Mouse (Mus musculus) right cerebral cortex, postnatal 25 days (tissue): Measurements from ENCODE around the gene Sccpdh.
"Not testable (repeated sequence)": the region's sequence is repeated elsewhere in the genome, so short reads cannot be mapped to it uniquely, and the experiment has no call there.

ENCODE experiments used
- DNase-seq: peaks from one replicate; pipeline ENCODE4 v3.0.0; 2022

The Sccpdh gene

DNA sequence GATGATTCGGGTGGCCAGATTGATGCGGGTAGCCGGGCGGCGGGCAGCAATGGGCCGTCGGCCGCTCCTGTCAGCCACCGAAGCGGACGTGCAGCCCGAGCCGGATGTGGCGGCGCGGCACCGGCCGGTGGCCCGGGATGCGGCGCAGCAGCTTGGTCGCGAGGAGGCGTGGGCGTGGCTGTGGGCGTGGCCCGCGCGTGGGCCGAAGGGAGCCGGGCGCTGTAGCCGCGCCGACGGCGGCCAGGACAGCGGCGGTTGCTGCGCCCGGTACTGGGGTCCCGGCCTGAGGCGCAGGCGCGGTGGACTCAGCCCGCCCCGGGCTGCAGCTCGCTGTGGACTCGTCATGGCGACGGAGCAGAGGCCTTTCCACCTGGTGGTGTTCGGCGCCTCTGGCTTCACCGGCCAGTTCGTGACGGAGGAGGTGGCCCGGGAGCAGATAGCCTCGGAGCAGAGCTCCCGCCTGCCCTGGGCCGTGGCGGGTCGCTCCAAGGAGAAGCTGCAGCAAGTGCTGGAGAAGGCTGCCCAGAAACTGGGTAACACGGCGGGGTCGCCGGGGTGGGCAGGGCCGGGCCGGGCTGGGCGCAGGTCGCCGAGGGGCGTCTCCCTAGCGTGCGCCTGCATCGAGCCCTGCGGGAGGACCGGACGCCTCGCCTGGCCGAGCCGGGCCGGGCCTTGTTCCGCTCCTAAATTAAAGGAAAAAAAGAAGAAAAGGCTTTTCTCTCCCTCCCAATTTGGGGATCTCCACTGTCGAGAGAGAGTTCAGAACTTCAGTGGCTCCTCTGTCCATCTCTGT lies at the start of gene Sccpdh:
Gene Sccpdh (plus strand): TSS at position 198 of the 793 bp plus-strand sequence.
- DNase-seq, result peak; percentile 85

DNA sequence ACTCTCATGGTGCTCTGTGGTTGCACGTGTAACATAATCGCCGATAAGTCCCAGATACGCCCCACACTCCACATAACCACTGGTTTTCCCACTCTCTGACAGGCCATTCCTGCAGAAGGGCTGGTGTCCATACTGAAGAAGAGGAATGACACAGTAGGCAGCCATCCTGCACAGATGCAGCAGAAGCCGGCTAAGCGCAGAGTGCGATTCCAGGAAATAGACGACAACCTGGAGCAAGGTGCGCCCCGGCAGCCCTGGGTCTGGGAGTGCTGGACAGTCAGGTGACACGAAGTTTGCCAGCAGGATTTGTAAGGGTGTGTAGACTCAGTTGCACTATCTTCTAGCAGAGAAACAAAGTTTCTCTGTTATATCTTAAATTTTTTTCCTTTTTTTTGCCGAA lies 45.3 kb upstream of the Sccpdh start:
- no peak for DNase-seq

DNA sequence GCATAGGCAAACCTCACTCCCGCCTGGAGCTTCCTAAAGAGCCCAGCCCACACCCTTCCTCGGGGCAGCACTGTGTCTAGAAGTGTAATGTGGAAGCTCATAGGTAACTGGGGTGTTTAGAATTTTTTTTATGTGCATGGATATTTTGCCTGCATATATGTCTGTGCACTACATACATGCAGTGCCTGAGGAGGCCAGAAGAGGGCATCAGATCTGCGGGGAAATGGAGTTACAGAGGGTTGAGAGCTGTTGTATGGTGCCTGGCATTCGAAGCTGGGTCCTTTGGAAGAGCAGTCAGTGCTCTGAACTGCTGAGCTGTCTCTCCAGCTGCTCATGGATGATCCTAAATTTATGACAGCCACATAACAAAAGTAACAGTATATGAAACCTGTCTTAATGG lies 44.4 kb upstream of the Sccpdh start:
- no peak for DNase-seq

DNA sequence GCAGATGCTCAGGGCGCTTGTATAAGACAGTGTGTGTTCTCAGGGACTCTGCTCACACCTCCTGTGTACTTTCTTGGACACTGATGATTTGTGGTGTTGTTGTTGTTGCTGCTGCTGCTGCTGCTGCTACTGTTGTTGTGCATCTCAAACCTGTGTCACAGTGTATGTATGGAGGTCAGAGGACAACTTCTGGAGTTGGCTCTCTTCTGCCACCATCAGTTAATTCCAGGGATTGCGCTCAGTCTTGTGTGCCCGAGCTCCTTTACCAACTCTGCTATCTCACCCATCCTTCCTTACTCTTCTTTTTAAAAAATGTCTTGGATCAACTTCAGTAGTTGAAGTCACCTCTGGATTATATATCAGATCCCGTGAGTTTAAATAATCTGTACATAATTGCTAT lies 43.7 kb upstream of the Sccpdh start:
- DNase-seq, result no peak

DNA sequence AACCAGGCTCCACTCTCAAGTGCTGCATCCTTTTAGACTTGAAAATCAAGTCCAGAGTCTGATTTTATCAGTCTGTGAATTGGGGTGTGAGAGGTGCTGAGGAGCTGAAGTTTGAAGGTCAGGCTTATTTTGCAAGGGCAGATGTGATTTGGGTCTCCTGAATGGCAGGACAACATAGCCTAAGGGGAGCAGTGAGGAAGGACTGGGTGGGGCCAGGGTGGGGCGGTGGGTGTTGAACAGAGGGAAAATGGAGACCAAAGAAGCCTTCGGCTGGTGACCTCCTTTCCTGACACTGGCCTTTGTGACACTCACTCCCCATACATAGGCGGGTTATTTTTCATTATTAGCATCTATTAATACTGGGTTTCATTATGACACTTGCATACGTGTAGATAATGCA lies 40.2 kb upstream of the Sccpdh start:
- no peak for DNase-seq

DNA sequence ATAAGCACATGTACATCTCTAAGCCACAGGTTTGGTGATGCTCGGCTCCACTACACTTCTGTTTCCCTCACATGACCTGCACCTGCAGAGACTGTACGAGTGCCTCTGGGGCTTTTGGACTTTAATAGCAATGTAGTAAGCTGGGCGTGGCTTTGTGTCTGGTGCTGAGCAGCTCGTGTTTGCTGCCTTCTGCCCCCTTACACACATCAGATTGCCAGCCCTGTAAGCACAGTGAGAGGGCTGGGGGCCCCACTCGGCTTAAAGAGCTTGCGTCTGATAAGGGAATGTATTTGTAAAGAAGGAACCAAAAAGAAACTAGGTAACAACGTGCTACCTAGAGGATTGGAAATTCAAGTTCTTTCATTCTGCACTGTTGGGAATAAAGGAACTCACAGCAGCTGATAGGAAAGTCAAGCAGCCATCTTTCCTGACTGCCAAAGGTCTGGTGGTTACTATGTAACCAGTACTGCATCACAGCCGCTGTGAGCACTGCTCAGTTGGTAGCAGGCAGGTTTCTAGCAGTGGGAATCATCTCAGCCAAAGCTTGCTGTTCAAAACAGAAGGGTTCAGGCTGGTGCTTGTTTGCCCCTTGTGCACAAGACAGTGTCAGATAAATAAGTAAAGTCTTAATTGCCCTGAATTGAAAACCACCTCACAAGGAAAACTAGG lies 39.4 kb upstream of the Sccpdh start:
- no peak for DNase-seq

DNA sequence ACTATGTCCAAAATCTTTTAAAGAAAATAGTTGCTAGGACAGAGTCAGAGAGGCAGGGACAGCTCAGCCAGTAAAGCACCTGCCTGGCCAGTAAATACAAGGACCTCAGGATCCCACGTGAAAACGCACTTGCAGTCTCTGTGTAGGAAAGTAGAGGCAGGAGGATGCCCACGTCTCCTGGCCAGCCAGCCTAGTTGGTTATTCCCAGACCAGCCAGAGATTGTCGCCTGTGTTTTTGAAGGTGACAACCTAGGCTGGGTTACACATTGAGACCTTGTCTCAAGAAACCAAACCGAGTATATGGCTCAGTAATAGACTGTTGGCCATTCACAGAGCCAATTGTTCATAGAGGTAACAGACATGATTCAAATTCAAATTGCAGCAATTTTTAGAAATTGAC lies 38.7 kb upstream of the Sccpdh start:
- DNase-seq, result no peak

DNA sequence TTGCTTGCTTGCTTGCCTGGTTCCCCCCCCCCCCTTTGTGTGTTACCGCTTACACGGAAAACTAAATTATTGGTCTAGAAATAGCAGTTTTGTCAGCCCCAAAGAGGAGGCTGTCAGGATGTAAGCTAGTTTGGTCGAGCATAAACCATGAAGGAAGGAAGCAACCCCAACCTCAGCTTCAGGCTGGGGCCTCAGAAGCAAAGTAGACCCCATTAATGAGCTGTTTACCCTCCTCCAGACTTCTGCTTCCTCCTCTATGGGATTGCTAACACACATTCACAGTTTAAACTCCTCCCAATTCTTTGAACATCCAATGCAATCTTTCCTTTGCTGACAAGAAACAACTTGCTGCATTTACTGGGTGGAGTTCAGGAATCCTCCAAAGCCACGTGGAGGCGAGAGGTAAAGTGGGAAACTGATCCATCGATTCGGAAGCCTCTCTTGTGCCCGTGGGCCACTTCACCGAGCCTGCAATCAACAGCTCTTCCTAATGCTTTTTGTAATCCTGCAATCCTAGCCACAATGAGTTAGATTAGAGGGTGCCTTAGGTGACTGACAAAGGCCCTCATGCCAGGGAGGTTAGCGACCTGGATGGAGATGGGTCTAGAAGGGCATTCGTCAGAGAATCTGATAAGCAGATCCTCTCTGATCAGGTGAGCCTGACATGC lies 35.1 kb upstream of the Sccpdh start:
- no peak for DNase-seq

DNA sequence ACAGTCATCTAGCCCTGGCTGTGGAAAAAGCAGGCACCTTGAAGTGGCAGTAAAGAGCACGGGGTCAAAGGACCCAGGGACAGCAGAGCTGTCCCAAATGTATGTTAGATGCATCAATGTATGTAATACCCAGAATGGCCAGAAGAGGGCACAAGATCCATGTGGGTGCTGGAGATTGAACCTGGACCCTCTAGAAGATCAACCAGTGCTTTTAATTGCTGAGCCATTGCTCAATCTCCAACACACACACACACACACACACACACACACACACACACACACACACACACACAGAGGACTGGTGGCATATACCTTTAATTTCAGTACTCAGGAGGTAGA lies 34.6 kb upstream of the Sccpdh start:
- DNase-seq, result no peak

DNA sequence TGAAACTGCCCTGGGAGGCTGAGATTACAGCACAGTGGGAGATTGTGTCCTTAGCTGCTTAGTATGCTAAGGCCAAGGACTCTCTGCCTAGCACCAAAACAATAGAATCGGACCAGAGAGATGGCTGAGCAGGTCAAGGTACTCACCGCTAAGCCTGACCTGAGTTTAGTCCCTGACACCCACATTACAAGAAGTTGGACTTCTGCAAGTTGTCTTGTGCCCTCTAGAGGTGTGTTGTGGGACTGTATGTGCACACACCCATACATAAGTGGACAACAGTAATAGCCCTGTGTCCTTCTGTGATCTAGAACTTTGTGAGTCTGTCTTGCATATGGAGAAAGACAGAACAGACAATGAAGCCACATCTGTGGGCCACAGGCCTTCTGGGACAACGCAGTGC lies 33.9 kb upstream of the Sccpdh start:
- no peak for DNase-seq

DNA sequence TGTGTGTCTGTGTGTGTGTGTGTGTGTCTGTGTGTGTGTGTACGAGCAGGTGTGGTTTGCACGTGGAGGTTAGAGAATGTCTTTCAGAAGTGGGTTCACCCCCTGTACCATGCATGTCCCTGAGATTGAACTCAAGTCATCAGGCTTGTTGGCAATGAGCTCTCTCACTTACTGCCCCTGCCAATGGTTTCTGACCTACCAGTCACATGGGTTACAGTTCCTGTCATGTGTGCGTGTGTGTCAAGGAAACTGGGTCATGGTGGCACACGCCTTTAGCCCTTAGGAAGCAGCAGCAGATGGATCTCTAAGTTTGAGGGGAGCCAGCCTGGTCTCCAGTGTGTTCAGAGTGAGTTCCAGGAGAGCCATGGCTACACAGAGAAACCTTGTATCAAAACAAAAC lies 25.3 kb upstream of the Sccpdh start:
- DNase-seq, result no peak

DNA sequence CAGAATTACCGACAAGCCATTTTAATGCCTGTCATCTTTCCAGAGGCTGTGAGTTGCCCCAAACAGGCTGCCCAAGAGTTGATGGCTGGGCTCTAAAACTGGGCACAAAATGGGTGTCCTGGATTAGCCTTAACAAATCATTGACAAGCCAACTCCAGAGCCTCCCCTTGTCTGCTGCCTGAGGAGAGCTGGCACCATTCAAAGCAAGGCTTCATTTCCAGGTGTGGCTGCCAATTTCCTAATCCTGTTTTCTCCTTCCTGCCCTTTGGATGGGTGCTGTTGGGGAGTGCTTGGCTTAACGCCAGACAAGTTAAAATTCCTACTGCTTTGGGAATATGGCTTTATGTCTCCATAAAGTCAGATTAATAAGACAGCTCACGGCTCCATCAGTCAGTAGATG lies 23.9 kb upstream of the Sccpdh start:
- no peak for DNase-seq

DNA sequence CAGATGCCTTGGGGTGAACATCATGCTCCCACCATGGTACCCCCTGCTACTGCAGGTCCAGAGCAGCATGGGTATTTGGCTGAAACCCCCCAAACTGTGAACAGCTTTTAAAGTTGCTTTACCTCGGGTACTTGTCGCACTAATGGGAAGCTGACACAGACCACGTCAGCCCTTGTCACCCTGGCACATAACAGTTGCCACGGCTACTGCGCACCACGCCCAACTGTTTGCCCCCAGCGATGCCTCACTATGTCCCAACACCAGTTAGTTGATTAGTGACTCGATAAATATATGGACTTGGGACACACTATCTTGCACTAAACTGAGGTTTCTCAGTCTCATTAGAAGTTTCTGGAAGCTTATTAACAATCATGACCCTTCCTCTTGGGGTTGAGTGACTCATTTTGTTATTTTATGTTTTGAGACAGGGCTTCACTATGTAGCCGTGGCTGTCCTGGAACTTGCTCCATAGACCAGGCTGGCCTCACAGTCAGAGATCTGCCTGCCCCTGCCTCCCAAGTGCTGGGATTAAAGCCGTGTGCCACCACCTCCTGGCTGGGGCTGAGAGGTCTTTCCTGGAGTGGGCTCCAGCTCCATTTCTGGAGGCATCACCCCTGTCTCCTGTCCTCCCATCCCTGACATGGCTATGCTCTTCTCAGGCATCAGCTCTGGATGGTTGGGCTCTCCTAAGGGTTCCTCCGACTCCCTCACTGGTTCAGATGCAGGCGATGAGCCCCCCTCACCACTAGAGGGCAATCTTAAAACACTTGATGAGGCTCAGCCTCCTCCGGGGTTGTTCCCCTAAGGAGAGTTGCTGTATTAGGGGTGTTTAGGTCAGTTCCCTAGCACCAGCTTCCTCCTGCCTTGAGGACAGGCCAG lies 22.7 kb upstream of the Sccpdh start:
- peak; percentile 77 for DNase-seq

DNA sequence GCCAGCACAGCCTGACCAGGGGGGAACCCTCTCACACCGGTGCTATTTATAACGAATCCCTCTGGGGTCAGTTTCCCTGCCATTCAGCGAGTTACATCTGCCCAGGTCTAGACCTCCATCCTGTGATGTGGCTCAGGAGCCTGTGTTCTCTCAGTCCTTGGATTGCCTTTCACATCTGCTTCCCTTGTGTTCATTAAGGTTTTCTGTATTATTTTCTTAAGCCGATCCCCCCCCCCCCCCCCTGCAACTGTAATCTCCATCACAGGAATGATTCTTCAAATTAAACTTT lies 22.1 kb upstream of the Sccpdh start:
- DNase-seq, result no peak

DNA sequence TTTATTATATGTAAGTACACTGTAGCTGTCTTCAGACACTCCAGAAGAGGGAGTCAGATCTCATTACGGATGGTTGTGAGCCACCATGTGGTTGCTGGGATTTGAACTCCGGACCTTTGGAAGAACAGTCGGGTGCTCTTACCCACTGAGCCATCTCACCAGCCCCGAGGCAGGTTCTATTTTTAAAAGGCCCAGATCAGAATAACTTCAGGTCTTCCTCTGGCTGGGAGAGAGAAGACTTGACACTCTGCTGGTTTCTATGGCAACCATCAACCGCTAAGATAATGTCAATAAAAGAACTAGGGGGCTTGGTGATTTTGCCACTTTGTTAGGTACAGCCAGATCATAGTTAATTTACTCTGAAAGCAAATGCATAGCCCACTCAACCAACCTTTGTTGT lies 19.3 kb upstream of the Sccpdh start:
- DNase-seq, result not testable (repeated sequence)

DNA sequence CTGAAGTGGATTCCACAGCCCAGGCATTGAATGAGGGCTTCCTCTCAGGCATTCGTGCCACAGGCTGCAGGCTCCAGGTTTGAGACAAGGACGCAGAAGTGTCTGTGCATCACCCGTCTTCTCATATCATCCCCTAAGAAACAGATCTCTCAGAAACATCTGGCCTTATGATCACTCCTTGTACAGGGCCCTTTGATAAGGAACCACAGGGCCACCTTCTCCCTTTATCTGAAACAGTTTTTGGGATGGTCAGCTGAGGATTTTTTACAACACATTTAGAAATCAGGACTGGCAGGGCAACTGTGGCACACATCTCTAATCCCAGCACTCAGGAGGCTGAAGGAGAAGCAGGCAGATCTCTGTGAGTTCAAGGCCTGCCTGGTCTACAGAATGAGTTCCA lies 18.7 kb upstream of the Sccpdh start:
- no peak for DNase-seq

DNA sequence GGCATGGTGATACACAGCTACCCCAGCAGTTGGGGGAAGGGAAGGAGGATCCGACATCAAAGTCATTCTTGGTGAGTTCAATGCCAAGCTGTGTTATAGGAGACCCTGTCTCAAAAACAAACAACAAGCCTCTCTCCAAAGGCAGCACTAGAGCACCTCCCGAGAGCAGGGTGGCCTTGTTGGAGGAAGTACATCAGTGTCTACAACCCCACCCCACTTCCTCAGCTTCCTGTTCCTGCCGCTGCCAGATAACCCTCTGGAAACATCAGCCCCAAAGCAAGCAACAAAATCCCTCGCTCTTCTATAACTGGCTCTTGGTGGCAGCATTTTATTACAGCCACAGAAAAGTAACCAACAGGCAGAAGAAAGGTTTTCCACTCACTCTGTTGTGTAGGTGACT lies 17.7 kb upstream of the Sccpdh start:
- no peak for DNase-seq

DNA sequence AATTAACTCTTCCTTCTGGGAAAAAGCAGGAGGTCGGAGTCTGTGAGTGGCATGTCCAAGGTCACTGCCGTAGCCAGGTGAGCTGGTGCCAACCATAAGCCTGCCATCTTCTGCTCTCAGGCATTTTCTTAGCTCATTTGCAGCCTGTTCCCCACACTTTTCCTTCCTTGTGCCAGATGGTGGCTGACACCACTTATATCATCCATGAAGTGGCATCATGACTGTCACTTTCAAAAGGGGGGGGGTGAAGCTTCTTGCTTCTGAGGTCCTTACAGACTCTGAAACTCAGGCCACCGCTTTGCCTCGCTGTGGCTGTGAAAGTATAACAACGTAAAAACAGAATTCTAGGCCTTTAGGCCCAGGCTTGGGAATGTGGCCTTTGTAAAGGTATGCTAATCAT lies 16.8 kb upstream of the Sccpdh start:
- DNase-seq, result no peak

DNA sequence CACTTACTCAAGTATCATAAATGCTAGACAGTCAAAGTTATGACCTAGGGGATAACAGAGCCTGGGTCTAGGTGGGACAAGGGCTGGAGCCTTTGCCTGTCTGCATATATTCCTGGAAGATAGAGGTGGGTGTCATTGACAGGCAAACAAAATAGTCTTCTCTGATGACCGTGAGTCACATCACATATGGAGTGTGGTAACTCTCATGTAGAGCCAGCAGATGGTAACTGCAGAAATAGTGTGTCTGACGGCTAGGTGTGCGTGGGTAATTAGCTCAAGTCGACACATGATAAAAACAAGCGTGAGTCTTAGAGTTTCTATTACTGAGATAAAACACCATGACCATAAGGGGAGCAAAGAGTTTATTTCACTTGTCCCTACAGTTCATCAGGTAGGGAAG lies 4.9 kb upstream of the Sccpdh start:
- peak; percentile 37 for DNase-seq

DNA sequence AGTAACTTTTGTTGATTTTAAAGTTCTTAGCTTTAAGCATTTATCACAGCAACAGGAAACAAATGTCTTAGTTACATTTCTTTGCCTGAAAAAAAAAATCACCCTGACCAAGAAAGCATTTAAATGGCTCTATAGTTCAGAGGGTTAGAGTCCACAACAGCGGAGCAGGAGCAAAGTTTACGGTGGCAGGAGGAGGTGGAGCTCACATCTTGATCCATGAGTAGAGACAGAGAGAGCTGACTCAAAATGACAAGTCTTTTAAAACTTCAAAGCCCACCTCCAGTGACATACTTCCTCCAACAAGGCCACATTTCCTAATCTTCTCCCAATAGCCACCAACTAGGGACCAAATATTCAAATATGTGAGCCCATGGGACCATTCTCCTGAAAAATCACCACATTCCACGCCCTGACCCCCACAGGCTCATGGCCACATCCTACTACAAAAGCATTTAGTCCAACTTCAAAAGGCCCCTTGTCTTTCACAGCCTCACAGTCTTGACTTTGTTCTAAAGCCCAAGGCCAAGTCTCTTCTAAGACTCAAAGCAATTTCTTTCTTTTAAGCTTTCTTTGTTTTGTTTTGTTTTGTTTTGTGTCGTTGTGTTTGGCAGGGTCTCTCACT lies 3.6 kb upstream of the Sccpdh start:
- DNase-seq, result no peak

DNA sequence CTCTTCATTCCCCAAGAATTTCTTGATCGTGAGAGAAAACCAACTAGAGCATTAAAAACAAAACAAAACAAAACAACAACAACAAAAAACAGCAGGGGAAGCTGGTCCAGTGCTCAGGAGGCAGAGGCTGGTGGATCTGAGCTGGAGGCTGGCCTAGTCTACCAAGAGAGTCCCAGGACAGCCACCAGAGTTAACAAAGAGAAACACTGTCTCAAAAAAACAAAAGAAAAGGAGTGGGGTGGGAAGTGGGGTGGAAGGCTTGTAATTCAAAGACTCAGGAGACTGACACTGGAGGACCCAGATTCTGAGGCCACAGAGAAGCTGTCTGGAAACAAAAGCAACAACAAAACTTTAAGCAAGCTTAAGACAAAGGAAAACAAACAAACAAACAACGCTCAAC lies 1.0 kb upstream of the Sccpdh start:
- DNase-seq, result no peak

DNA sequence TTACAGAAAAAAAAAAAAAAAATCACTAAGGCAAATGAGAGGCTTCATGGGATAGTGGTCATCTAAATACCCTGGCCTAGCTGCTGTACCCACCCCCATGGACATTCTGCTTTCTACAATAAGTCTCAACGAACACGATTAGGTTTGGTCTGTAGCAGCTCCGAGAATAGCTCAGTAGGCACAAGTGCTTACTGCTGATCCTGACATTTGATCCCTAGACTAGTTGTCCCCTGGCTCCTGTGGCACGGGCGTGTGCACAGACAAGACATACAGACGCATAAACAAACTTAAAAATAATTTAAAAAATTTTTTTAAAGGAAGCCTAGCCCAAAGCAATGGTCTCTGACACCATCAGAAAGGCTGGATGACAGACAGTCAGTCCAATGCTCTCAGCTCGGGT lies 560 bp upstream of the Sccpdh start:
- DNase-seq, result no peak
